Mouse (Mus musculus) adrenal gland, adult 2 months (tissue): Measurements from ENCODE around the gene Setd3. TPM values are rescaled to one million over a fixed set of nuclear protein-coding genes. Genes with fewer than 3 reads are reported as not detected.
A peak's percentile ranks its signal among the peaks of the same experiment; 100 is the strongest.

Source experiments
- DNase-seq: peaks from one replicate; pipeline ENCODE4 v3.0.0; 2021
- polyA plus RNA-seq: library from polyadenylated mRNA; depleted of rRNA; stranded (reverse); fragments of >200 nt; gene quantifications from 2 replicates; pipeline ENCODE4 v1.2.3, GENCODE M21; 2012
- total RNA-seq, 2 experiments: library from RNA; stranded (reverse); gene quantifications; 2 replicates each; pipeline ENCODE4 v1.2.3; 2021

Gene Setd3
- total and polyA plus RNA-seq, 3 experiments: 11.0 to 117 (median 109) TPM

DNA sequence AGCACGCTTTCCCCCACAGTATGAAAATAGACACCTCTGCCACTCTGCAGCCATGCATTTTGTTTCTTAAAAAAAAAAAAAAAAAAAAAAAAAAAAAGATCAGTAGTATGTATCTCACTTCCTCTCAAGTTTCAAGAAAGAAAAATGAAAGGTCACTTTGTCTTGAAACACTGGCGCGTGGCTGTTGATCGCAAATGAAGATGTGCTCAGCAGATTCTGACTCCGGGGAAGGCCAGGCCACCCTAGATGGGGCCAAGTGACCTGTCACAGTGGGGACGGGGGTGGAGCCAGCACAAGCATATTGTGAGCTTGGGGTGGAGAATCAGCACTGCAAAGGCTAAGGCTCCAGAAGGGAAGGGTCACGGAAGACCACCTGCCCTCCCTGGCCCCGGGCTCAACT is 24.8 kb upstream of the Setd3 start:
- no peak for DNase-seq

DNA sequence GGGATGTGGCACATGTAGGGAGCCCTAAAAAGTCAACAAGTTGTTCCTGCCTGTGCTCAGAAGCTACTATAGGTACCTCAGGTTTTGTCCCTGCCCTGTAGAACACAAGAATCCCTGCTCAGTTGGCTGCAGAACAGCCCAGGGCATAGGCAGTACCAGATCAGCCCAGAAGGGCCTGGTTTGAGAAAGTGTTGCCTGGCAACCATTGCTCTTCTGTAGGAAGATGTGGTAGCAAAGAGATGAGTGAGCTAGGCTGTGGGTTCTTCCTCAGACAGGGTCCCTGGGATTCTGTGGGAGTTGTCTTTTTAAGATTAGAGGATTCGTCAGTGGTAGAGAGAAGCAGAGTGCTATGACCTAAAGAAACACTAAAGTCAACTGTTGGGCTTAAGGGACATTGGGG is 21.0 kb upstream of the Setd3 start:
- DNase-seq: no peak

DNA sequence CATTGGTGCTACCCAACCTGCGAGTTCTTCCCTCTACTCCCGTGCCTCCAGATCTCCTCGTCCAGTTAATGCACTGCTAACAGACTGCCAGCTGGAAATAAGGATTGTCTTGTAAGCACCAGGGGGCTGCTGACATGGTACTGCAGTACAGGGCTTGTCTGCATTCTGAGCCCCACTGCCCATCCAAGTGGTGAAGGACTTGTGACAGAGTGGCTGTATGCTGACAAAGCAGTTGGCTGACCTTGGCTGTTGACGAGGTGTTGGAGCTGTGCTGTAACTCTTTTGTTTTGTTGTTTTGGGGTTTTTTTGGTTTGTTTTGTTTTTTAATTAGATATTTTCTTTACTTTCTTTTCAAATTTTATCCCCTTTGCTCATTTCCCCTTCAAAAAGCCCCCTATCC is 19.3 kb upstream of the Setd3 start:
- peak; percentile 62 for DNase-seq

DNA sequence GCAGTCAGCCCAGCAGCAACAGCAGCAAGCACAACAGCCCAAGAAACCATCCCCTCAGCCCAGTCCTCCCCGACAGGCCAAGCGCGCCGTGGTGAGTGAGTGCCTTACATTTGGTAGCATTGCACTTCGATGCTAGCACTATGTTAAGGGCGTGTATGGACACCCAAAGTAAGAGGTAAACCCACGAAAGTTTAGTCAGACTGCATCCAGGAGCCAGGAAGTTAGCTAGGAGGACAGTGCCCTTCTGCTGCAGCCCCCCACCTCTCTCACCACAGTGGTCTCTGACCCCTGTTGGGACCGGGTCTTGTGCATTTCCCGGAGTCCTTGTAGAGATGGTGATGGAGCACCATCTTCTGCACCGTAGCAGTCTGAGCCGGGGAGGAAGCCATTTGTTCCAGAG is 16.6 kb upstream of the Setd3 start:
- no peak for DNase-seq

DNA sequence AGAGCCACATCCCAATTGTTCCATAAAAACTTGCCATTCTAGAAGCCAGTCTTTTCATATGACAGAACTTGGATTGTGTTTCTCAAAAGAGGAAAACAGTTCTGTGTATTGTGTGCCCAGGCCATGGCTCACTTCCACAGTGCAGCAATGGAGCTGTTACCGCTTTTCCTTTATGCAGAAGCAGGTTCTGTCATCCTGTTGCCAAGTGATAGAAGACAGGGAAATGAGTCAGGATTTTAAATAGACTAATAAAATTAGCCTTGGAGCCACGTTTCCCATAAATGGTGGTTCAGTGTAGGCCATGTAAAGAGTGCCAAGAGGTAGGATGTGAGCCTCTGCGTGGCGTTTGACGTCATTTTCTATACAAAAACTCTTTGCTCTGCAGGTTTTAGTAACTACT is 14.8 kb upstream of the Setd3 start:
- DNase-seq: no peak

DNA sequence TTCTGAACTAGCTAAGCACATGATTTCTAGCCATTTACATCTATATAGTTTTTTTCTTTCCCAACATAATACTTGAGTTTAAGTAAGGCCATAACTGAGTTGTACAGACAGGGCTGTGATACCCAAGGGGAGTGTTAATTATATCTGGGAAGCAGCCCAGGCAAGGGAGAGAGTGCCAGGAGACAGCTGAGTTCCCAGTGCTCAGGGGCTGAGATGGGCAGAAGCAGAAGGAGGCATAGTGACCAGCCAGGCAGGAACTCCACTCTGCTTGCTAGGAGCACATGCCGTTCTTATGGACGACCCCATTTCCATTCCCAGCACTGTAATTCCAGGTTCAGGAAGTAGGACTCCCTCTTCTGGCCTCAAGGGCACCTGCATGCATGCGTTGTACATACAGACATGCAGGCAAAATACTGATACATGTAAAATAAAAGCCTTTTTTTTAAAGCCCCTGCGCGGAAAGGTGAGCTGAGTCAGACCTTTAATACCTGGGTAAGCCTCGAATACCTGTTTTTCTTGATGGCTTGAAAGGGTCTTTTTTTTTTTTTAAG is 8.5 kb upstream of the Setd3 start:
- DNase-seq: no peak

DNA sequence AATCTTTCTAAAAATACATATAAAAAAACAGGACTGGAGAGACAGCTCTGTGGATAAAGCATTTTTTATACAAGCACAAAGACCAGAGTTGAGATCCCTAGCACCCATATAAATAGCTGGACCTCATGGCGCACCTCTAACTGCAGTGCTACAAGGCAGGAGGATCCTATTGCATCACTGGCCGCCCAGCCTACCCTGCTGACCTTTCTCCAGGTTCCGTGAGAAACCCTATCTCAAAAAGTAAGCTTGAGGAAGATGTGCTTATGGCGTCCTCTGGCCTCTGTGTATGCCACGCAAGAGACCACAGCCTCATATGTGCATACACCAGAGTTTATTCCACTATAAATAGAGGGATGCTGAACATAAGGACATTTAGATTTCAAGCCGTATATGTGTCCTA is 2.6 kb upstream of the Setd3 start:
- no peak for DNase-seq

DNA sequence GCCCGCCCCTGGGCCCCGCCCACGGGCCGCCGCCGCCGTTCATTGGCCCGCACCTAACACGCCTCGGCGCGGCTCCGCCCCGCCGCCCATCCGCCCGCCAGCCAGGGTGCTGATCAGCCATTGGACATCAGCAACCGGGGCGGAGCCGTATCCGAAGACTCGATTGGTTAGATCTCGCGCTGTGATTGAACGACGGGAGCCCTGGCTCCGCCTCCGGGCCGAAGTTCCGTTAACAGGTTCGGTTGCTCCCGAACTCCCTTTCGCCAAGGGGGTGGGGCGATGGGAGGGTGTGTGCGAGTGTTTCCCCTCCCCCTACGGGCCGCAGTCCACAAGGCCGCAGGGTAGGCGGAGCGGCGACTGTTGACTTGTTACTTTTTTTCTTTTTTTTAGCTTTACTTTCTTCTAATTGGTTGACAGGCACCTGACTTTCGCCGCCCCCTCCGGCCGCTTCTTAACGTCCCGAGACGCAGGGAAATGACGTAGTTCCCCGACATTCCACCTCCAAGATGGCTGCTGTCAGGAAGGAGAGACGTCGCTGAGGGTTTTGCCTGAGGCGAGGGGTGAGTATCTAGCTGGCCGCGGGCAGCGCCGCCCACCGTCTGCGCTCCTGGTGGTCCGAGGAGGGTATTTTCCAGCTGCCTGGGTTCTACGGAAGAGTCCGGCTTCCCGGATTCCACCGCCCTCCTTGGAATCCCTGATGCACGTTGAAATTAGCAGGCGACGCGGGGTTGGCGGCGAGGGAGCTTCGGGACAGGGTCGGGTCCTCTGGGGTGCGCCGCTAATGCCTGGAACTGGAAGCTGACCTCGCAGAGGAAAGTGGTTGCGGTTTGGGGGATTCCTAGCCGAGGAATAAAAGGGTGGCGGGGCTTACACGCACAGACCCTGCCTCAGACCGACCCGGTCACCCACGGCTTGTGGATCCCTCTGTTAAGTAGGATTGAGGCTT is 480 bp upstream of the Setd3 start, which contains the start of gene Ccnk:
Gene Ccnk, plus strand, starts transcription at position 259 of the 946 bp plus-strand sequence.
- peak; percentile 100 for DNase-seq

DNA sequence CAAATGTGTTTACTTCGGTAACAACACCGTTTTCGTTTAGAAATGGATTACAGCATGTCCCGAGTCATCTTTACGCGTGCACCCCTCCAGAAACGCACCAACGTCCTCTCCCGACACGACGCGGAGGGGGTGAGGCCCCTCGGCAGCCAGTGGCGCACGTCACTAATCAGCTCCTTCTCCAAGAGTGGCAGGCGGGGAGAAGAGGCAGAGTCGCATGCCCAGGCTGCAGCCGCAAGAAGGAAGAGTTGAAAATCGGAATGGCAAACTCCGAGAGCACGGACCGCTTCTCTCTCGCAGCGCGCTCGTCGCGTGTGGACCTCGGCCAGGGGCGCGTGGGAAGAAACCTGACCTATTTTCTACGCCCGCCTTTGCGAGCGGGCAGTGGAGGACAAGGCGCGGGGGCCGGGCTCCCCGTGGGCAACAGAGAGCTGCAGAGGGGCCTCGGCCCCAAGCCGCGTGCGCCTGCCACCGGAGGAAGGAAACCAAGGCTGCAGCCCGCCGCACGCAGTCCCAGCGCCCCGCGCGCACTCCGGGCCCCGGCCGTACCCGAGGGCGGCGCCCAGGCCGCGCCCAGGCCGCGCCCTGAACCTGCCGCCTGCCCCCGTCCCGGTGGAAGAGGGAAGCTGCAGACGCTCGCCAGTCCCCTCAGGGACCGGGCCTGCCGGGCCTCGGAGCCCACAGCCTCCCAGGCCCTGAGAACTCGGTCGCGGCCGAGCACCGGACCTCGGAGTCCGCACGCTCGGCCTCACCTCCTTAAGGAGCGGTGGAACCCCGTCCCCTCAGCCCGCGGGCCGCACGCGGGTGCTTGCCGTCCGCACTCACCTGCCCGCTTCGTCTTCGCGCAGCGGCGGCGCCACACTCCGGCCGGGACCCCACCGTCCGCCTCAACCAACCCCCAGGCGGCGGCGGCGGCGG is 526 bp downstream of the Setd3 start:
- peak; percentile 71 for DNase-seq

DNA sequence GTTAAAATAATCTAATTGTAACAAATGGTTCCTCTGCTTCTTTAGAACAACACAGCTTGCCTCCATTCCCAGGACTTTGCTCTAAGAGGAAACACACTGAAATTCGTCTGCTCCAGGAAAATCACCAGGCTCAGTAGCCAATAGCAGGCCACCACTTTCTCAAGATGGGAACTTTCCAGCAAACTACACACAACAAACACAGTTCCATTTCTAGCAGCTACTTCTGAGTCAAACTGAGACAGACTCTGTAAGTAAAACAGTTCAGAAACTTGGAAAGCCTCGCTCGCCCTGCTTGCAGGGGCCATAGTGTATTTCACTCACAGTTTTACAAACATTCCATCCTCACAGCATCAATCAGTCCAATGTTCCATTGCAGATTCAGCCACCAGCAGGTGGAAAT is 2.7 kb downstream of the Setd3 start:
- DNase-seq: no peak

DNA sequence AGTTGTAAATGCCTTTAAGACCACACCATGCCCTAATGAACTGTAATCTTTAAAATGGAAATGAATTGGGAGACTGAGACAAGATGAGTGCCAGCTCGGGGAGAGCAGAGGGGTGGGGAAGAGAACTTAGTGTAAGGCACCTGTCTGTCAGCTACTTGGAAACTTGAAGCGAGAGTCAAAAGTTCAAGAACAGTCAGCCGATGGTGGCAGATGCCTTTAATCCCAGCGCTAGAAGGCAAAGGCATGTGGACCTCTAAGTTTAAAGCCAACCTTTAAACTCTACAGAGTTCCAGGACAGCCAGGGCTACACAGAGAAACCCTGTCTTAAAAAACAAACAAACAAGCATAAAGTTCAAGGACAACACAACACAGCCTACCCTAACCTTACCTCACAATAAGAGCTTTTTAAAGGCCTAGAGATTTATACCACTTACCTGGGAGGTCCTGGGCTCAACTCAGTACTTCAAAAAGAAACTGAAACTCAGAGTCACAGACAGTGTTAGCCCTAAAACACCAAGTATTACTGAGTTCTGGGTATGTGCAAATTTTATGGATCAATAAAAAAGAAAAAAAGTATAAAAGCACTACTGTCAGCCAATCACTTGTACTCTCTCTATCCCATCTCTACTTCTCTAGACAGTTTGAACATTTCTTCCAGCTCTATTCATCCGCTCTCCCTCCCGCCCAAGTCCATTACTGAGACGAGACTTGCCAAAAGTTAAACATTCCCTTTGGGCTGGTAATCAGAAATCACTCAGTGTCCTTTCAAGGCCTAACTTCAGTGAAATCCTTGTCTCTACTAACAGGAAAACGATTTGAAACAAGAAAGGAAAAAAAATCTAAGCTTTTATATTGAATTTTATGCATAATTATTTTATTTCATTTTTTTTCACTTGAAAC is 4.3 kb downstream of the Setd3 start:
- DNase-seq: no peak

DNA sequence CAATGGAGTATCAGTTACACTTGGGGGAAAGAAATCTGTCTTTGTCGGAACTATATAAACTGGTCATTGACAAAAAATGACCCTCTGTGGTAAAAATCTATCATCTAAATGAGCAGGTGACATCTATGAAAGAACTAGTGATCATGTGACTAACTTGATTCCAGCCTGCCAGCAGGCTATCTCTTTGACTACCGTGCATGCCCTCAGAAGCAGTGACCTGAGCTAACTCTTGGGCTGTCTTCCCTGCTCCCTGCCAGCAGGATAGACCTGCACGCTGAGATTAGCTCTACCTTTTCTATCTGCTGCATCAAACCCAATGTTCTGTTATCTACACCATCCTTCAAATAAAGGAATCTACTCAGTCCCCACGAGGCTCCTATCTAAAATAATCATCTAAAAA is 6.5 kb downstream of the Setd3 start:
- DNase-seq: no peak

DNA sequence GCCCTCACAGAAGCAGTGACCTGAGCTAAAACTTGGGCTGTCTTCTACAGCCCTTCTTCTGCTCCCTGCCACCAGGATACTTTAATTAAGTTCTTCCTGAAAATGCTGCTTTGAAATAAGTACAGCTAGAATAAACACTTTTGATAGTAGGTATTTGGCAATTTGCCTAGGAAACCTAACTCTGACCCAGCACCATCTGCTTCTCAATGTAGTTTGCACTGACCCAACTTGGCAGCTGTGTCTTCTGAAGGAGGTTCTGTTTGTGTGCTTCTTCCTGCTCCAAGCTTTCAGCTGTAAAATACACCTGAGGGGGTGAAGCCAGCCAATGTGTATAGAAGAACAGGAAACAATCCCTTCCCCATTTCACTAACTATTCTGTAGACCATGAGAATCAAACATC is 7.8 kb downstream of the Setd3 start:
- no peak for DNase-seq

DNA sequence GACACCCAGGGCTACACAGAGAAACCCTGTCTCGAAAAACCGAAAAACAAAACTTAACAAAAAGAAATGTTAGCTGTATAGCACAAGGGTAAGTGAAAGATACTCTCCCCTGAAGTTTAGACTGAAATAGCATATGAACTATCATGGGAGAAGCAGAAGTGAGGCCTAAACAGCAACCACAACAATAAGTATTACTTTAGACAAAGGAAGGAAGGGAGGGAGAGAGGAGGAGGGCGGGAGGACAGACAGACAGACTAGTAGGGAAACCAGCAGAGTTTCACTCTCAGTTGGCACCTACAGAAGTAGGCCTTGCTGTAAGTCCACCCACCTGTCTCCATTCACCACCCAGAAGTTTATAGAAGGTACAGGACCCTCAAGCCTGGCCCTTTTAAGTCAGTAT is 8.6 kb downstream of the Setd3 start:
- no peak for DNase-seq

DNA sequence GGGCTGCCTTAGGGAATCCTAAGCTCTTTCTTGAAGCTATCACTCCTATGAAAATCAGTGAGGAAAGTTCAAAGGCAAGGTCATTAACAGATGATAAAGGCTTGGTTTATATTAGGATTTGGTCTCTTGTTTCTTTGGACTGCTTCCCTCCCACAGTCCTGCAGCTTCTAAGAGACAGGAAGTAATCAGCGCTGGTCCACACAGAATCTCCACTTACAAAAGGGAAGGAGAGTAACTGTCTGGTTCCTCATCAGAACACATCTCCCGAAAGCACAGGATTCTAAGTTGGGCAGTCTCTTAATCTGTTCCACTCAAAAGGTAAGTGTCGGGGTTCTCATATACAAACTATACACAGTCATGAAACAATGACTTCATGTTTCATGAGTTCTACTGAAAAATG is 10.2 kb downstream of the Setd3 start:
- no peak for DNase-seq

DNA sequence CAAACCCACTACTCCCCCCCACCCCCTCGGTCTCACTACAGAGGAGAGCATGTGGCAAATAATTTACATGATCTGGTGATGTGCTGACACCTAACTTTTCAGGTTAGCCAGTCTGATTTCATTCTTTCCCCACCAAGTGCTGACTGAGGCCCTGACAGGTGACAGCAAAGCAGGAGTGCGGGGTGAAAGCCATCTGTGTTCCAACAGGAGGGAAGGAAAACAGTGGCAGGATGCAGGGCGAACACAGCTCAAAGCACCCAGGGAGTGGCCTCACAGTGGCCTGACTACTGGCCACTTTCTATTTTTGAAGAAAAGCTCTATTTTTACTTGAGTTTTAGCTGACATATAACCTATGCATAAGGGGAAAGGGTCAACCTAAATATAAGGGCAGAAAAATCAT is 15.4 kb downstream of the Setd3 start:
- no peak for DNase-seq

DNA sequence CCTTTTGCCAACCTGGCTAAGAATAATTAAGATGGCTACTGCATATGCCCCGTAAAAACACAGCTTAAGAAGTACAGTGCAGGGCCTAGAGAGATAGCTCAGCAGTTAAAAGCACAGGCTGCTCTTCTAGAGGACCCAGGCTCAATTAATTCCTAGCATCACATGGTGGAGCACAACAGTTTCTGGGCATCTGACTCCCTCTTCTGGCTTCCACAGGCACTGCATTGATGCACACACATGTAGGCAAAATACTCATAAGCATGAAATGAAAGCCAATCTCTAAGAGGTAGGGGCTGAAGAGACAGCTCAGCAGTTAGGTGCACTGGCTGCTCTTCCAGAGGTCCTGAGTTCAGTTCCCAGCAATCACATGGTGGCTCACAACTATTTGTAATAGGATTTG is 17.1 kb downstream of the Setd3 start:
- DNase-seq: peak; percentile 16

DNA sequence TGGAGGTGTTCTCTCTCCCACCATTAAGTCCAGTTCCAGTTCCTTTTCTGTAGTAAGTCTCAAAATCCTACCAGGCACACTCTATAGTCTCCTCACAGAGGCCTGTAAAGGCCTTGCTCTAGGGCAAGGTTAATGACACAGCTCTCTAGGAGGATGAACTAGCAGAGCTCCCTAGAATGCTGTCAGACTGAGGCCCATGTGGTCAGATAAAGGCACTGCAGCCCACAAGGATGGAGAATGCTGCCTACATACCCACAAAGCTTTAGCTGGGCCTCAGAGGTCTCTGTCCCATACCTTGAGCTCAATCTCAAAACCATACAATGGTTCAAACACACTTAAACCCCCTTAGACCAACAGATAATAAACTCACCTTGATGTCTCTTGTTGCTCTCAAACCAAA is 19.3 kb downstream of the Setd3 start:
- no peak for DNase-seq

DNA sequence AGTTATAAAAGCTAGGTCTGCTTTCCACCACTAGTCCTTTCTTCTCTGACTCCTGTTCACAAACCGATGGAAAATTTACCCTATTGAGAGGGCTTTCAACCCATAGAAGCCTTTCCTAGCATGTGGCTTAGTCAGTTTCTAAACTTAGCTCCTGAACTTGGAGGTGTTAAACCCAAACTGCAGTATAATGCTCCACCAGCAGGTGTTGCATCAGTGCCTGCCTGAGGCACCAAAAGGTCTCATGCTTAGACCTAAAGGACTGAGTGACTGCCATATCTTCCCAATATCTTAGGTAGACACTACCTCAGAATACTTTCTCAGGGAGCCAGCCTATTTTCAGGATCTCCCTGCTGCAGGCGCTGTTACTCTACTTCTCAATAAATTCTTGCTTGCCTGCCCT is 26.4 kb downstream of the Setd3 start:
- DNase-seq: no peak

DNA sequence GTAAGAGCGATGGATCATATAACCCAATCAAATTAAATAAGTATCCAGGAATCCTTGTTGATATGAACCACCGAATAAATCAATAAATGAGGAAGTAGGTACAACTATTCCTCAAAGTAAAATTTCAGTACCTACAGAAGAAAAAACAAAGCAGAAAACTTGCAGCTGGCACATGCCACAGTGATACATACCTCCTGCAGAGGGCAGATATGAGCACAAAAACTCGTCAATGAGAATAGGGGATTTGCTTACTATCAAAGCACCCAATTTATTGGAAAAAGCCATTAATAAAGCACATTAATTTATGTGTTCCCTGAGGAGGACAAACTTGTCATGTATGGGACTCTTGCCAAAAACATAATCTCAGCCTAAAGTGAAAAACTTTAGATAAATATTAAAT is 29.4 kb downstream of the Setd3 start:
- DNase-seq: no peak

DNA sequence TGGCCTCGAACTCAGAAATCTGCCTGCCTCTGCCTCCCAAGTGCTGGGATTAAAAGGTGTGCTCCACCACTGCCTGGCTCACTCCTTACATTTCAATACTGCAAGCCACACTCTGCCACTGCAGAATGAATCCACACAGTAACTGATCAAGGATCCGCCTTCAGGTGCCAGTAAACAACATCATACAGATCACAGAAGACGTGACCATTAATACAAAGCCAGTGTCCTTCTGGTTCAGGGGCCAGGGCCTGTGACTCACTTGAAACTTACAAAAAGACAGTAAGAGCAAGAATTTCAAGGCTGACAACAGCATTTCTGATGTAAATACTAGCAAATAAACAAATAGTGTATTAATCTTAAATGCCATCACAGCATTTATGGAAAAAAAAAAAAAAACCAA is 33.9 kb downstream of the Setd3 start:
- DNase-seq: peak; percentile 23
